Mouse (Mus musculus) induced T-regulatory cell, adult 2 months (primary cell): ENCODE results near the gene Siglecg.
A peak's percentile ranks its signal among the peaks of the same experiment; 100 is the strongest.
"Not testable (repeated sequence)": the region's sequence is repeated elsewhere in the genome, so short reads cannot be mapped to it uniquely, and the experiment has no call there.

ENCODE experiments used
- DNase-seq: peaks from one replicate; pipeline ENCODE4 v3.0.0-alpha.2; 2012; ENCODE audit warnings: low read depth

Siglecg gene

GRCm38 (mm10) chr7:43408131-43408553 lies at the start of gene Siglecg:
Siglecg (plus strand) TSS chr7:43408204.
- DNase-seq = no peak

GRCm38 (mm10) chr7:43358556-43358955 lies 49.4 kb upstream of the Siglecg start:
- no peak for DNase-seq

- no peak for DNase-seq
These were observed 46.6 kb upstream of the Siglecg start for GRCm38 (mm10) chr7:43361442-43361841.

- no peak for DNase-seq
These were observed 46.0 kb upstream of the Siglecg start for GRCm38 (mm10) chr7:43362021-43362420.

GRCm38 (mm10) chr7:43378226-43378625 lies 29.8 kb upstream of the Siglecg start:
- peak; percentile 63 for DNase-seq

GRCm38 (mm10) chr7:43392349-43393121 lies 15.5 kb upstream of the Siglecg start:
- peak; percentile 21 for DNase-seq

- DNase-seq = no peak
These were observed 8.5 kb upstream of the Siglecg start for GRCm38 (mm10) chr7:43399501-43399900.

- no peak for DNase-seq
These were observed 5.3 kb upstream of the Siglecg start for GRCm38 (mm10) chr7:43402718-43403117.

GRCm38 (mm10) chr7:43407573-43407972 lies 431 bp upstream of the Siglecg start:
- DNase-seq = no peak

- DNase-seq = no peak
These were observed 1.1 kb downstream of the Siglecg start for GRCm38 (mm10) chr7:43409084-43409483.

GRCm38 (mm10) chr7:43411724-43412123 lies 3.7 kb downstream of the Siglecg start:
- not testable (repeated sequence) for DNase-seq

- DNase-seq = no peak
These were observed 9.3 kb downstream of the Siglecg start for GRCm38 (mm10) chr7:43417298-43417697.

GRCm38 (mm10) chr7:43422995-43423617 lies 15.1 kb downstream of the Siglecg start:
- peak; percentile 90 for DNase-seq

GRCm38 (mm10) chr7:43423991-43424625 lies 16.1 kb downstream of the Siglecg start:
- peak; percentile 57 for DNase-seq

GRCm38 (mm10) chr7:43427406-43427805 lies 19.4 kb downstream of the Siglecg start, which contains the start of gene Lim2:
Lim2 (plus strand) TSS chr7:43427670.
- DNase-seq = no peak

GRCm38 (mm10) chr7:43429500-43429899 lies 21.5 kb downstream of the Siglecg start:
- no peak for DNase-seq

GRCm38 (mm10) chr7:43432891-43433290 lies 24.9 kb downstream of the Siglecg start:
- no peak for DNase-seq

GRCm38 (mm10) chr7:43434676-43435075 lies 26.7 kb downstream of the Siglecg start:
- DNase-seq = no peak

GRCm38 (mm10) chr7:43436341-43437255 lies 28.6 kb downstream of the Siglecg start, which contains the start of gene Nkg7:
Nkg7 (plus strand) TSS chr7:43437073.
- peak; percentile 62 for DNase-seq

GRCm38 (mm10) chr7:43438611-43439010 lies 30.6 kb downstream of the Siglecg start:
- DNase-seq = peak; percentile 75

- DNase-seq = no peak
These were observed 32.5 kb downstream of the Siglecg start, which contains the start of gene Cldnd2 for GRCm38 (mm10) chr7:43440482-43440881. Cldnd2 (plus strand) TSS chr7:43440782.

GRCm38 (mm10) chr7:43441071-43441470 lies 33.1 kb downstream of the Siglecg start:
- no peak for DNase-seq
